Mouse (Mus musculus): ENCODE measurements around the gene Mzf1. TPM values are rescaled to one million over a fixed set of nuclear protein-coding genes. Genes with fewer than 3 reads are reported as not detected.

Mzf1 gene
- polyA plus RNA-seq, 1 experiment from 2014 or later, result 2.1 TPM

GRCm38 (mm10) chr7:13037366-13037765 is 17.2 kb downstream of the Mzf1 start:
- WGBS, result under 1% methylated on average over 28 of the region's 33 CpGs
- peak; percentile 77 for DNase-seq (ENCODE audit: low spot score)
- TF ChIP-seq EP300 (IDR thresholded peaks at IDR 0.05) (no peak), CTCF (IDR thresholded peaks at IDR 0.05) (no peak)
- Histone ChIP-seq H3K4me1 (ENCODE audit: insufficient read depth, low read depth, low read length) (peaks cover 29% of the 10 kb centered on the region), H3K27me3 (replicated peaks; ENCODE audit: insufficient read depth, low read length) (no peaks in the 10 kb centered on the region), H3K27ac (ENCODE audit: low read length) (peak overlapping the region; percentile 100), H3K4me2 (replicated peaks; ENCODE audit: low read depth, low read length) (peak overlapping the region; percentile 62), H3K36me3 (ENCODE audit: insufficient read depth, low read length) (peaks cover 7% of the 10 kb centered on the region; the same call in 1 of the 2 replicates), H3K9ac (replicated peaks; ENCODE audit: low read depth) (peak overlapping the region; percentile 99), H3K9me3 (ENCODE audit: low read length) (no peaks in the 10 kb centered on the region), H3K4me3 (ENCODE audit: low read depth, low read length) (peak overlapping the region; percentile 84)
- peak; percentile 6 for ATAC-seq

- no peaks in the 10 kb centered on the region for H3K27me3 ChIP-seq (replicated peaks; ENCODE audit: insufficient read depth, low read length)
- H3K36me3 ChIP-seq (ENCODE audit: insufficient read depth, low read length), result peaks cover 7% of the 10 kb centered on the region; the same call in 1 of the 2 replicates
- no peak for ATAC-seq
- peak overlapping the region; percentile 62 for H3K4me2 ChIP-seq (replicated peaks; ENCODE audit: low read depth, low read length)
- peak overlapping the region; percentile 99 for H3K9ac ChIP-seq (replicated peaks; ENCODE audit: low read depth)
- no peaks in the 10 kb centered on the region for H3K9me3 ChIP-seq (ENCODE audit: low read length)
- WGBS, result 24% methylated on average over 4 of the region's 4 CpGs
- DNase-seq (ENCODE audit: low spot score), result no peak
- peak overlapping the region; percentile 84 for H3K4me3 ChIP-seq (ENCODE audit: low read depth, low read length)
- peak overlapping the region; percentile 100 for H3K27ac ChIP-seq (ENCODE audit: low read length)
- TF ChIP-seq EP300 (IDR thresholded peaks at IDR 0.05) (no peak), CTCF (IDR thresholded peaks at IDR 0.05) (no peak)
- H3K4me1 ChIP-seq (ENCODE audit: insufficient read depth, low read depth, low read length), result peaks cover 29% of the 10 kb centered on the region
Measured at GRCm38 (mm10) chr7:13036806-13037205, 17.8 kb downstream of the Mzf1 start.

- no peak for ATAC-seq
- Histone ChIP-seq H3K4me2 (replicated peaks; ENCODE audit: low read depth, low read length) (no peak overlapping the region), H3K4me1 (ENCODE audit: insufficient read depth, low read depth, low read length) (peaks cover 29% of the 10 kb centered on the region), H3K9me3 (ENCODE audit: low read length) (no peaks in the 10 kb centered on the region), H3K4me3 (ENCODE audit: low read depth, low read length) (no peak overlapping the region), H3K36me3 (ENCODE audit: insufficient read depth, low read length) (peaks cover 15% of the 10 kb centered on the region; the same call in 1 of the 2 replicates), H3K27ac (ENCODE audit: low read length) (peak overlapping the region; percentile 95), H3K27me3 (replicated peaks; ENCODE audit: insufficient read depth, low read length) (no peaks in the 10 kb centered on the region), H3K9ac (replicated peaks; ENCODE audit: low read depth) (0 out of 2 replicates have a peak overlapping the region, but pooled peaks have one; percentile 86)
- DNase-seq (ENCODE audit: low spot score), result no peak
- WGBS, result 76% methylated on average over 17 of the region's 17 CpGs
- no peak for TF ChIP-seq EP300 (IDR thresholded peaks at IDR 0.05)
- no peak for TF ChIP-seq CTCF (IDR thresholded peaks at IDR 0.05)
Measured at GRCm38 (mm10) chr7:13035211-13035855, 19.2 kb downstream of the Mzf1 start.

DNA sequence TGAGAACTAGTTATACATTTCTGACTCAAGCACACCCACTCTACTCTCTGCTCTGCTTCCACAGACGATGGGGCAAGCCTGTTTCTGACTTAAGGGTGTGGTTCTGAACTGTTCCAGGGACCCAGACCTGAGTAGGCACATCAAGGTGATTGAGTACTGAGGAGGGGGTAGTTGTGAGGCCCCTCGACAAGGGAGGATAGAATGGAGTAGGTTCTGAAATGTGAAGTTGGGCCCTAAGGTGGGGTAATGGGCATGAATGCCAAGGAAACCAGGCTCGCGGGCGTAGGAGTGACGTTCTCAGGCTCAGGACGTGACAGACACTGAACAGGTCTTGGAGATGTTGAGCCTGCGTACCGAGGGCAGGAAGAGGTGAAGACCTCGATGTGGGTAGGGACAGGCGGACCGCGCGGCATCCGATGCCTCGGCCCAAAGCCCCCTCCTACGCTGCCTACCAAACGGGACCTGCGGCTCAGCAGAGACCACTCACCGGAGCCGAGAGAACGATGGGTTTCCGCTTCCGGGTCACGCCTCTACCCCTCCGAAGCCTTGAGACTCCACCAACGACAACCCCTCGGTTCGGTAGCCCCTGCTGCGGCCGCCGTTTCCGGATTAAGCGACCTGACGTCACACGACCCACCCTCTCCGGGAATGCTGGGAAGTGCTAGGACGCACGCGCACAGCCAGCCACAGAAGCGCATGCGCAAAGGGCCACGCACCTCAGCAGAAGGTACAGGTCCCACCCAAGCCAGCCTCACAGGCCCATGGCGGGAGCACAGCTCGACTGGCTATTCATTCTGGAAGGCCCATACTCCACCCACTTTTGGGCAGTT is 20.2 kb downstream of the Mzf1 start, which contains the start of gene Chmp2a:
Gene Chmp2a, minus strand, starts transcription at position 660 of the 830 bp plus-strand sequence.
- no peaks in the 10 kb centered on the region for H3K9me3 ChIP-seq (ENCODE audit: low read length)
- TF ChIP-seq EP300 (IDR thresholded peaks at IDR 0.05) (0 out of 2 replicates have a peak, but pooled peaks have one; percentile 41), CTCF (IDR thresholded peaks at IDR 0.05) (no peak)
- H3K27me3 ChIP-seq (replicated peaks; ENCODE audit: insufficient read depth, low read length), result no peaks in the 10 kb centered on the region
- ATAC-seq (peak; percentile 82), DNase-seq (ENCODE audit: low spot score) (peak; percentile 99)
- H3K36me3 ChIP-seq (ENCODE audit: insufficient read depth, low read length), result peaks cover 24% of the 10 kb centered on the region
- peak within 1 kb of the TSS; percentile 72 for H3K4me3 ChIP-seq (ENCODE audit: low read depth, low read length)
- WGBS, result under 1% methylated on average over 45 of the region's 45 CpGs
- peaks cover 29% of the 10 kb centered on the region for H3K4me1 ChIP-seq (ENCODE audit: insufficient read depth, low read depth, low read length)
- H3K4me2 ChIP-seq (replicated peaks; ENCODE audit: low read depth, low read length), result peak within 1 kb of the TSS; percentile 89
- H3K9ac ChIP-seq (replicated peaks; ENCODE audit: low read depth), result peak within 1 kb of the TSS; percentile 86
- H3K27ac ChIP-seq (ENCODE audit: low read length), result peak within 1 kb of the TSS; percentile 95

DNA sequence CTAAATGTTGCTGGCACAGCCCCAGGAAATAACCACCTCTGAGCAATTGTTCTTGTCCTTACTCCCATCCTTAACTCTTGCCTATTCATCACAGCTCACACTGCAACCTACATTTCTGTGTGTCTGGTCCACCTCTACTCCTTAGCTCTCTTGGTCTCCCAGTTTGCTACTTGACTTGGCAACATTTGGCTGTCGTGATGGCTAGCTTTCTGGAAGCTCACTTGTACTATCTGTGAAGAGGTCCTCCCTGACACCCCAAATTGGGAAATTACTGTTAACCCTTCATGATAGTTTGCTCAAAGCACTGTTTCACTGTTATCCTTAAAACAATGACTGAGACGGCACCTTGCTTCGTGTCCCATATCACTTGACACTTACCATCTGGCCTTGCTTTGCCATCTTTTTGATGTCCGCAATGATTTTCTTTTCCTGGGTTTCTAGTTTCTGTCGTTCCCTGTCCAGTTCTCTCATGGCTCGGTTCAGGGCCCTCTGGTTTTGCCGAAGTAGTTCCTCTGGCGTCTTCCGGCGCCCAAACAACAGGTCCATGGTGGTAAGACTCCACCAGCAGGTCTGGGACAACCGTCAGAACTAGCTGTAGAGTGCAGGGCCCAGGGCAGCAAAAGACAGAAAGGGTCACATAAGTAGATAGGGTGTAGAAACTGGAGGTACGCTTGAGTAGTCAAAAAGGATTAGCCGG is 21.0 kb downstream of the Mzf1 start:
- H3K27ac ChIP-seq (ENCODE audit: low read length), result peak overlapping the region; percentile 95
- TF ChIP-seq EP300 (IDR thresholded peaks at IDR 0.05) (no peak), CTCF (IDR thresholded peaks at IDR 0.05) (no peak)
- no peak for ATAC-seq
- DNase-seq (ENCODE audit: low spot score), result no peak
- no peaks in the 10 kb centered on the region for H3K27me3 ChIP-seq (replicated peaks; ENCODE audit: insufficient read depth, low read length)
- 33% methylated on average over 13 of the region's 13 CpGs for WGBS
- peak overlapping the region; percentile 89 for H3K4me2 ChIP-seq (replicated peaks; ENCODE audit: low read depth, low read length)
- H3K36me3 ChIP-seq (ENCODE audit: insufficient read depth, low read length), result peaks cover 31% of the 10 kb centered on the region
- H3K4me3 ChIP-seq (ENCODE audit: low read depth, low read length), result peak overlapping the region; percentile 72
- H3K9ac ChIP-seq (replicated peaks; ENCODE audit: low read depth), result peak overlapping the region; percentile 86
- H3K9me3 ChIP-seq (ENCODE audit: low read length), result no peaks in the 10 kb centered on the region
- H3K4me1 ChIP-seq (ENCODE audit: insufficient read depth, low read depth, low read length), result peaks cover 24% of the 10 kb centered on the region

DNA sequence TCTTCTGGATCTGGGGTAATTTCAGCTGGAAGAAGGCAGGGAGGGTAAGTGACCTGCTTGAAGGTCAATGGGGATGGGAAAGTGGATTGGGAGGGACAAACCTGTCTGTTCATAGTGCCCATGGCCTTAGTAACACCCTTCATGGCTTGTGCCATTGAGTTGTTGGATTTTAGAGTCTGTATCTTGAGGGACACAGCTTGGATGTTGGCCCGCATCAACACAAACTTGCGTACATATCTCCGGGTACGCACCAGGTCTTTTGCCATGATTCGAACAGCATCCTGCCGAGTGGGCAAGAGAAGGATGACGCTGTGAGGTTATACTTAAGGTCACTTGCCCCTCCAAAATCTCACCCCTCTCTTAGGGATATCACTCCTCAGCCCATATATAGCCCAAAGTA is 22.0 kb downstream of the Mzf1 start:
- H3K36me3 ChIP-seq (ENCODE audit: insufficient read depth, low read length), result peaks cover 41% of the 10 kb centered on the region
- H3K27ac ChIP-seq (ENCODE audit: low read length), result no peak overlapping the region
- H3K4me3 ChIP-seq (ENCODE audit: low read depth, low read length), result no peak overlapping the region
- ATAC-seq (no peak), DNase-seq (ENCODE audit: low spot score) (no peak)
- peaks cover 23% of the 10 kb centered on the region for H3K4me1 ChIP-seq (ENCODE audit: insufficient read depth, low read depth, low read length)
- no peaks in the 10 kb centered on the region for H3K27me3 ChIP-seq (replicated peaks; ENCODE audit: insufficient read depth, low read length)
- H3K9me3 ChIP-seq (ENCODE audit: low read length), result no peaks in the 10 kb centered on the region
- H3K9ac ChIP-seq (replicated peaks; ENCODE audit: low read depth), result no peak overlapping the region
- WGBS, result 90% methylated on average over 7 of the region's 7 CpGs
- H3K4me2 ChIP-seq (replicated peaks; ENCODE audit: low read depth, low read length), result no peak overlapping the region
- TF ChIP-seq CTCF (IDR thresholded peaks at IDR 0.05) (no peak), EP300 (IDR thresholded peaks at IDR 0.05) (no peak)
